Mouse (Mus musculus) CD8-positive naive resting alpha-beta T cell, adult 57 days (primary cell): ENCODE results near the gene Olfr987. TPM values are rescaled to one million over a fixed set of nuclear protein-coding genes. Genes with fewer than 3 reads are reported as not detected.

ENCODE experiments used
- total RNA-seq: library from RNA; stranded (reverse); gene quantifications from one replicate; pipeline ENCODE4 v1.2.4, GENCODE M21; 2023

The Olfr987 gene
- total RNA-seq, result not detected

GRCm38 (mm10) chr2:85339215-85339614, at the start of gene Olfr987:
TSS of gene Olfr987 (minus strand) at chr2:85339315.

GRCm38 (mm10) chr2:85363127-85363526, 24.0 kb upstream of the Olfr987 start, which contains the start of gene Olfr988:
TSS of gene Olfr988 (minus strand) at chr2:85363227.

Other genes starting within 250 kb of the Olfr987 start
- not detected for gene Aplnr, start 203.1 kb downstream of the Olfr987 start, total RNA-seq
- gene Lrrc55, start 142.1 kb downstream of the Olfr987 start, total RNA-seq, result not detected
- not detected for gene Olfr988, start 23.9 kb upstream of the Olfr987 start, total RNA-seq
- not detected for gene Olfr992, start 70.2 kb upstream of the Olfr987 start, total RNA-seq
- not detected for gene Olfr993, start 75.6 kb upstream of the Olfr987 start, total RNA-seq
- gene Olfr994, start 97.1 kb upstream of the Olfr987 start, total RNA-seq, result not detected
- gene Olfr995, start 104.3 kb upstream of the Olfr987 start, total RNA-seq, result not detected
- gene 4833423E24Rik, start 179.7 kb upstream of the Olfr987 start, total RNA-seq, result not detected
- not detected for gene Olfr996, start 239.9 kb upstream of the Olfr987 start, total RNA-seq
- gene Olfr998, start 249.6 kb upstream of the Olfr987 start, total RNA-seq, result not detected